Comparison of ENCODE assay signal across 17 mouse cellular contexts in genomic region chr6:17731694-17732093, GRCm38 (mm10).
"Had no signal": no experiment of that assay in that cellular context is flagged by ENCODE, and none has a peak within 500 bp of the region (broad histone marks: within the 10 kb centered on the region; RNA-seq: fewer than 3 reads in every experiment).

No protein-coding gene starts in this region.

- H3K9me3 ChIP-seq: kidney, embryonic 15.5 days; limb, embryonic 12.5 days; limb, embryonic 15.5 days had no signal

- H3K4me3 ChIP-seq: kidney, embryonic 15.5 days; limb, embryonic 12.5 days; limb, embryonic 15.5 days had no signal

- H3K9ac ChIP-seq: kidney, embryonic 15.5 days; limb, embryonic 12.5 days; limb, embryonic 15.5 days had no signal

- H3K4me2 ChIP-seq: kidney, embryonic 15.5 days; limb, embryonic 12.5 days; limb, embryonic 15.5 days; liver, embryonic 11.5 days; midbrain, embryonic 11.5 days had no signal

- H3K36me3 ChIP-seq: kidney, embryonic 15.5 days; limb, embryonic 12.5 days; limb, embryonic 15.5 days had no signal

- H3K27ac ChIP-seq: kidney, embryonic 15.5 days; limb, embryonic 12.5 days; limb, embryonic 15.5 days had no signal

- DNase-seq: kidney, adult 8-10 months; kidney, postnatal 10 days; kidney, postnatal 36 days; layer of hippocampus, postnatal 36 days; left cerebral cortex, postnatal 4 days; lung, adult 2 months; lung, postnatal 14 days; lung, postnatal 4 days; midbrain, embryonic 14.5 days; thymus, adult 2 months; thymus, postnatal 14 days; thymus, postnatal 4 days had no signal

- H3K27me3 ChIP-seq: kidney, embryonic 15.5 days; limb, embryonic 12.5 days; limb, embryonic 15.5 days had no signal

- H3K4me1 ChIP-seq: kidney, embryonic 15.5 days; limb, embryonic 15.5 days had no signal
